Mouse (Mus musculus): Measurements from ENCODE around the gene Tshz2.
A peak's percentile ranks its signal among the peaks of the same experiment; 100 is the strongest.

Tshz2 gene

DNA sequence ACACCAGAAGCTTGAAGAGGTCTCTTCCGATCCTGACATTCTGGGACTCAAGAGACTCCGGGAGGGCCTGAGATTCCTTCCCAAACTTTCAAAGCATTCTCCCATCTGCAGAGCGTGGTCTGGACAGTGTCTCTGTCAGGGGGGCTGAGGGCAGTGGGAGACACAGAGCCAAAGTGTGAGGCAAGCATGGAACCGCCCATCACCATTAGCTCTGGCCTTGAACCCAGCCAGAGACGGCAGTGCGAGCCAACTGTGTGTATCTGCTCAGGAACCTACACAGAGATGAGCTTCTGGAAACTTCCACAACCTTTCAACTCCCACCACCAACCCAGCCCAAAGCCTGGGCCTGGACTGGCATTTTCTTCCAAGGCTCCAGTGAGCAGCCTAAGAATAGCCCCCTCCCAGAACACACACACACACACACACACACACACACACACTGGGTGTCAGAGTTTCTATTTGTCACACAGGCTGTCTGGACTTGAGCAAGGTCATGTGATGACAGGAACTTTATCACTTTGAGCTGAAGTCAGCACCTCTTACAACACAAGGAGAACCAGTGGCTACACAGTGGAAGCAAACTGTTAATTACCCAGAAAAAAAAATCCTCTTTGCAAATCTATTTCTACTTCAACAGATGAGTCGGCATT, 67.2 kb downstream of the Tshz2 start:
- DNase-seq (ENCODE audit: low spot score) = peak; percentile 59

DNA sequence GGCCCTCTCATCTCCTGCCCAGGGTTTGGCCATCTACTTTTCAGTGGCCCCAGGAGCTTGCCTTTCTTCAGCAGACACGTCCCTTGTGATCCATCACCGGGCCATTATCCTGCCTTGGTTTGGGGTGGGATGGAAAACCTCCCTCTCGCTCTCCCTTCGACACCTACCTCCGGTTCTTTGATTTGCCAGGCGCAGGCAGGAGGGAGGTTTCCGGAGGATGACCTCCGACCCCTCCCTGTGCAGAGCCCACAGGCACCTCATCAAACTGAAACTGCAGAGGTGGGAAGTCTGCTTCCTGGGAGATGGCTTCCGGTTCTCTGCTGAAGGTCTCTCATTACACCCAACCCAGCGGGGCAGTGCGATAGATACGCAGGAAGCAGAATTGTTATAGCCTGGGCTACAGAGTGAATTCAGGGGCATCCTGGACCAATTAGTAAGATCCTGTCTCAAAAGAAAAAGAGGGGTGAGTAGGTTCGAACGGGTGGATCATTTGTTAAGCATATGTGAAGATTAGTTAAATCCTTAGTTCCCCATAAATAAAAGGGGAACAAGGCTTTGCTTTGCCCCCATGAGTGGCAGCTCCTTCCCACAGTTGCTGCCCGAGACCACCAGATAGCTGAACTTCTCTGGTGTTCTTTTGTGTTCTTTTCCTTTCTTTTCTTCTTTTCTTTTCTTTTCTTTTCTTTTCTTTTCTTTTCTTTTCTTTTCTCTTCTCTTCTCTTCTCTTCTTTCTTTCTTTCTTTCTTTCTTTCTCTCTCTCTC, 70.1 kb downstream of the Tshz2 start:
- DNase-seq (ENCODE audit: low spot score) = no peak

DNA sequence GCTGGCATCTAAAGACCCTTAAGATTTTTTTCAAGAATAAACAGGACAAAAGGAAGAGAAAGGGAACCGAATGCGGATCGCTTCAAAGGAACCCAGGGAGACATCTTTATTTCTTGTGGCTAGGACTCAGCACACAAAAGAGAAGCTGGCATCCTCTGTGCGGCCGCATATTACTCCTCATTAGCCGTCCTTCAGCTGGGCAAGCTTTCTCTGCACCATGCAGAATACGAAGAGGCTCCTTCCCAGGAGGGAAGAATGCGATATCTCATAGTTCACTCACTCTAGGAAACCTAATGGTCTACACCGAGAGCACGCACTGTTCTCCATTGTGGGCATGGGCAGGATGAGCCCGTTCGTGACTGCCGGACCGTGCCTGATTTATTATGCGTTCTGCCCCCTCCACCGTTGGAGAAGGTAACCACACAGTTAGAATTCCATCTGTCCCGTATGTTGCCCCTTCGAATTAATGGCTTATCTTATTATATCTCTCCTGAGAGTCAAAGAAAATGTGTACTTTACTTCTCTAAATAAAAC, 89.0 kb downstream of the Tshz2 start:
- no peak for DNase-seq (ENCODE audit: low spot score)

DNA sequence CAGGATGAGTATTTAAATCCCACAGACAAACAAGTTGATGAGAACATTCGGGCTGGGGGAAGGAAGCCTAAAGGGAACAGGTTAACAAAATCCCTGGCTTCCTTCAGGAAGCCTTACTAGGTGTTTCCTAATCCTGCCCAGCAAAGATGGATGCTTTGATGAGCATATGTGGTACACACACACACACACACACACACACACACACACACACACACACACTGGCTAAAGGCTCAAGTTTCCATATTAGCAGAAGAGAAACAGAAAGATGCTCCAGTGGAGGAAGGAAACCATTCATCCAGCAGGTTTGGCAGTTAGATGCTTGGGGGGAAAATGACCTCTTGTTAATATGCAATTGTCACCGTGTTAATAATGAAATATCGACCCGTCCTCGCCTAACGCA, 89.5 kb downstream of the Tshz2 start:
- DNase-seq (ENCODE audit: low spot score) = no peak

DNA sequence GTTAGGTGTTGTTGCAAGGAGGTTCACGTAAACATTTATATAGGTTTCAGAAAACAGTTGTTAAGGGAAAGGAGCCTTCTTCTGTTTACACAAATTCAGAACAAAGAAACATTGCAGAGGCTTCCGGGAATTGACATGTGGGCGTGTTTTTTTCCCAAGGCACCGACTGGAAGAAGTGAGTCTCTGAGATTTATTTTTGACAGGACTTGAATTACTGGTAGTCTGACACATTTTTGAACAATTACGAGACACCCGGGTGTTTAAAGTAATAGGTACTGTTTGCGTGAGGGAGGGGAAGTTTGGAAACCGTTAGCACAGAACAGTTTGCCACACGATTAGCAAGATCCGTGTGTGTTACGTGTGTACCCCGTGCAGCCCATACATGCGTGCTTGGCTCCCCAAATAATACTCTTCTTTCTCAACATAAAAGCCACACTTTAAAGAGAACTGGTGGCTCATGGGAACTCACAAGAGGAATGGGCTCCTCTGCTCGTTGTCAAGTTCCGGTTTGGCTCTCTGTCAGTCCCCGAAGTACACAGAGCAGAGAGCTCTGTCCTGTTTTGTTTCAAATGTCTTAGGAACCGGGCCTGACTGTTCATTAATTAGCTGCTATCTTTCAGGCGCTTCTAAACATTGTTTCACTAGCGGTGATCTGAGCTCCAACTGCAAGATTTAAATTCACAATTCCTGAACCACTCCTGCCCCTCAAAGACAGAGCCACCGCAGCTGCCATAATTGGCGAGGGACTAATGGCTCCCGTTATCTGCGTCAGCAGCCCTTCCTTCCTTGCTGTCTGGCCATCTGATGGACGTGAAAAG, 91.0 kb downstream of the Tshz2 start:
- DNase-seq (ENCODE audit: low spot score) = no peak

DNA sequence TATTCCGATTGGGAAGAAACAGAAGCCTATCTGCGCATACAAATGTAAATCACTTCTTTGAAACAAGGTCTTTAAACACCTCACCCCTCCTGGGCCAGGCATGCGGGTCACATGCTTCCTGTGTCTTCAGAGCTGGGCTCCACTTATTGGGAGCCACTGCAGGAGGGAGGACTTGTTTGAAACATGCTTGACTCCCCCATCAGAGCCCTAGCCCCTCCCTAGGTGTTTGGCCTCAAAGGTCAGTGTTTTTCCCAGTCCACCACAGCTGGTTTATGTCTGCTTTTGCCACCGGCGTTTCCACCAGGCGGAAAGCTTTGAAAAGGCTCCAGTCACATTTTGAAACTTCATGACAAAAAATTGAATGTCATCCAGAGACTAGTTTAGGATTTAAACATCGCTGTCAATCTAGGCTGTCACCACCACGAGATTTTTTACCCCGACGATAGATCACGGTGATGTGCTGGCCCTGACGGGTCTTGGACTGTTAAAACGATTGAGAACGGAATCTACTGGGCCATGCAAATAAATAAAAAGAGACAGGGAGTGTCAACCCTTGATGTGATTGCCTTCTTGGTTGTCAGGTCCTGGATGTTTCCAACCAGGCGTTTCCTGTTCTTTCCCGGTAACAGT, 96.0 kb downstream of the Tshz2 start:
- DNase-seq (ENCODE audit: low spot score) = no peak

DNA sequence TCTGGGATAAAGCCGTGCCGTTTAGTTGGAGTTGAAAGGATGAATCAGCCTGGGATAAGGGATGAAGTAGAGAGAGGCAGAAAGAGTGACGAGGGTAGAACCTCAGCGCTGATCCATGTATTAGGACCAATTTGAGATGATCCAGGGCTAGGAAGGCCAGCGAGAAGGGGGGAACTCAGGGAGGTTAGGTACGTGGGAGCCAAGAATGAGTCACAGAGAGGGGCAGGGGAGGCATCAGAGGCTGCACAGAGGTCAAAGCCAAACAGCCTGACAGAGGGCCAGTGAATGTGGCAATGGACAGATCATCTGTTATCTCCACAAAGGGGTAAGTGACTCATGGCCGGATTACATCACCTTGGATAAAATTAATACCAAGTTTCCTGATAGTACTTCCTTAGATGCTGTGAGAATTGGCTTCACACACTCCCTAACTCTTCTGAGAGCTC, 97.8 kb downstream of the Tshz2 start:
- DNase-seq (ENCODE audit: low spot score) = no peak

DNA sequence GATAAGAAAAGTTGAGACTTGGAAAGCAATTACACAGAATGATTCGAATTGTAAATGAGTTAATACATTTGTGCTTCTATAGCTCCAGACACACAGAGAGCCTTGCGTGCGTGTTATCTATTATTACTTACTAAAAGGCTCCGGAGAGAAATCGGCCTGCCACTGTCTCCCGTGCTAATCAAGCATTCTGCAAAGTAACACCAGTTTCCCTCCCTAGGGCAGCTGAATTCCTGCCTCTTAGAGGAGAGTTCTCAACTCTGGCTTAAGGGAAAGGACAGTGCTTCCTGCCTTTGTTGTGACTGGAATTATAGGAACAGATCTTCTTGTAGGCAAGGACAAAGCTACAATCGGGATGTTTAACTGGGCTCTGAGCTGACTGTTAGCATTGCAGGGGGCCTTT, 101.2 kb downstream of the Tshz2 start:
- no peak for DNase-seq (ENCODE audit: low spot score)

DNA sequence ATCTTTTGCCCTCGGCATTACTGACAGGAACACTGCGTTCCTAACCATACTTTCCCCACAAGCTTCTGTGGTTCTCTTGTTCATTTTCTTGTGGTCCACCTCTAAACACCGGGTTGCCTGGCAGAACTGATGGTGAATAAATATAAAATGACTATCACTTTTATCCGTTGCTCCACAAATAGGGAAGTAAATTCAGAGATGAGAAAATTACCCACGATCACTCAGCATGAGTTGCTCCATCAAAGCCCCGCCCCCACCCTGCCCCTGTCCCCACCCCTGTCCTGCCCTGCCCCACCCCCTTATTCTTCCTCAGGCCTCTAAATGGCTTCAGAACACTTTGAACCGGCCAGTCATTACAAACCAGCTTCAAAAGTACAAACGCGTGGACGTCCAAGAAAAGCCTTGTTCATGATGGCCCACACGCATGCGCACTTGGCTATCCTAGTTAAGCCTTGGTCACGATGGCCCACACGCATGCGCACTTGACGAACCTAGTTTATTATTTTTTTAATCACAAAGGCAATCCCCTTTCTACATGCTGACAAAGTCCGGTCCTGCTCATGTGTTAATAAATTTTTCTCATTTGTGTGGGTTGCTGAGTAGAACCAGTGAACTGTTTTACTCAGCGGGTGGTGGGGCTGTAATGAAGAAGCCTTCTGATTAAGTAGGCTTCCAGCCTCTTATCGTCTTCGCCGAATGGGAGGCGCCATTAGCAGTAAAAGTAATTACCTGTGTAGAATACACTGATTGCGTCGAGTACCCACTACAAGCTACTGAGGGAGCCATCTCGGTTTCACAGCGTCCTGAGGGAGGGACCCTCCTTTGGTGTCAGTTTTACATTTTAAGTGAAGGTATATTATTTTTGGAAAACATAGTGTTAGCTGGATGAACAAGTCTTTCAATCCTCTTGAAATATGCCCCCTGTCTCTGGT, 102.9 kb downstream of the Tshz2 start:
- DNase-seq (ENCODE audit: low spot score) = no peak

DNA sequence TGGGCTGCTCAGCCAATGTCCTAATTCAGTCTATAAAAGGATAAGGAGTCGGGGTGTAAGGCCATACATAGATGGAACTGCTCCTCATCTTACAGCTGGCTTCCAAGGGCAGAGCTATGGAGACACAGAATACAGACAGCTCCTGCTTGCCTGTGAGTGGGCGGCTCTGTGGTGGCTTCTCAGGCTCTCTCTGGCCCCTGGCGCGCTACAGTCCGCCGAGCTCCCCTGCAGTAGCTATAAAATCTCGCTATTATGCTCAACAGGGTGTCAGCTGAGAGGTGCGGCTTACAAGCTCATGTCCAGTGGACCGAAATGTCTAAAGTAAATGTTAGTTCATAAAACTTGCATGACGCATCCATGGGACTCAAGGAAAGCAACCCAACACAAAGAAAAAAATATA, 108.2 kb downstream of the Tshz2 start:
- DNase-seq (ENCODE audit: low spot score) = no peak

DNA sequence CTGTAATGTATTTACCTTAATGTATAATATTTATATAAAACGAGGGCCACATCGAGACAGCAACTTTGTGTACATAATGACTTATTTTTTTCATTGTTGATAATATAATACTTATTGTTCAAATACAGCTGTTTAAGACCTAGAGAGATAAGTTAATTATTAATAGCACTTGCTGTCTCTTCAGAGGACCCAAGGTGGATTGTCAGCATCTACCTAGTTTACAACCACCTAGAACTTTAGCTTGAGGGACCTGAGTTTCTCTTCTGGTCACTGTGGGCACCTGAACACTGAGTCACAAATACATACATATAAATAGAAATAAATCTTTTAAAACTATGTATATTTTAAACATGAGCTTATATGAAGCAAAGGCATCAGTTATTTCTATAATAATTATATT, 110.0 kb downstream of the Tshz2 start:
- no peak for DNase-seq (ENCODE audit: low spot score)

DNA sequence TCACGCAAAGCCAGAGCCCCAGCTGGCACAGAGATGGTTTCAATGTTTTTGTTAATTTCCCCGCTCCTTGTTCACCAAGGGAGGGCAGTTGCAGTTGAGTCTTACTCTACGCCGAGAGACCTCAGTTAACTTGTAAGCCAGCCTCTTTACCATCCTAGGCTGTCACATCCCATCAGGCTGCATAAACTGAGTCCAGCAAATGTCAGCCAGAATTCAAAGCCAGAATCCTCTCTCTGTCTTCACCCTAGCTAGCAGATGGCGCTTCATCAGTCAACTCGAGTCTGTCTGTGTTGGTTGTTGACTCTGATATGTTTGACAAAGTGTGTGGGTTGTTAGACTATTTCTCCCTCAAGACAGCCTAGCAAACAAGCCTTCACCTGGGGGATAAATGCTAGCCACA, 110.5 kb downstream of the Tshz2 start:
- no peak for DNase-seq (ENCODE audit: low spot score)

DNA sequence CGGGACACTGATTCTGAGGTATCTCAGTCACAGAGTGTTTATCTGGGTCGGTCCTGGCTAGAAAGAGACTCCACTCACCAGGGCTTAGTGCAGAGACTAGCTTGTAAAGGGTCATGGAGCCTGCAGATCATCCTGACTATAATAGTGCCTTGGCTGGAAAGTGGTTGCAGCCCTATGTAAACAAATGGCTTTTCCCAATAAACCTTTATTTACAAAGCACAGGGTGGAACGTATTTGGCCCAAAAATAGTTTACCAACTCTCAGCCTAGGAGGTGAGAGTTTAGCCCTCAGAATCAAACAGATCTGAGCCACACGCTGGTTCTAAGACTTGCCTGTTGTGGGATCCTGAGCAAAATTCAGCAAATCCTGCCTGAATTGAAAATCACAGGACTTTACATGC, 111.1 kb downstream of the Tshz2 start:
- DNase-seq (ENCODE audit: low spot score) = no peak

DNA sequence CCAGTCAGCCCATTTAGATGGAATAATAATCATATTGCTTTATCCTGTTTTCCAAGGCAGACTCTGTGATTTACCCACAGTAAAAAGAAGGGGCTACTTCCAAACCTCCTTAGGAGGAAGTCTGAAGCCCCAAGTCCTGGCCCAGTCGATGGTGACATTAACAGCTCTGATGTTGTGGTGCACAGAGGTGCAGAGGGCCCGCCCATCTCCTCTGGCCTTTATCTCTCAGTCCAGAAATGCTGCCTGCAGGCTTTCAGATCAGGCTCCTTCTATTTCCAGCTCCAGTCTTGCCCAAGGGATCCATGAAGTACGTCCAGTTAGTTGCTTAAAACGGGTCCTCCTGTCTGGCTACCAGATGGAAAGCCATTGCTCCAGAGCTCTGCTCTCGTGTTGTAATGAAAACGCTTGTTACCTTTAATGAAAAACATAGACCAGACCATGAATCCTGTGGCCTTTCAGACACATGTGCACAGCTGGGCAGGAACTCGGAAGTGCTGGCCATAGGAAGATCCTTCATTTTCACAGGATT, 114.4 kb downstream of the Tshz2 start:
- DNase-seq (ENCODE audit: low spot score) = no peak

DNA sequence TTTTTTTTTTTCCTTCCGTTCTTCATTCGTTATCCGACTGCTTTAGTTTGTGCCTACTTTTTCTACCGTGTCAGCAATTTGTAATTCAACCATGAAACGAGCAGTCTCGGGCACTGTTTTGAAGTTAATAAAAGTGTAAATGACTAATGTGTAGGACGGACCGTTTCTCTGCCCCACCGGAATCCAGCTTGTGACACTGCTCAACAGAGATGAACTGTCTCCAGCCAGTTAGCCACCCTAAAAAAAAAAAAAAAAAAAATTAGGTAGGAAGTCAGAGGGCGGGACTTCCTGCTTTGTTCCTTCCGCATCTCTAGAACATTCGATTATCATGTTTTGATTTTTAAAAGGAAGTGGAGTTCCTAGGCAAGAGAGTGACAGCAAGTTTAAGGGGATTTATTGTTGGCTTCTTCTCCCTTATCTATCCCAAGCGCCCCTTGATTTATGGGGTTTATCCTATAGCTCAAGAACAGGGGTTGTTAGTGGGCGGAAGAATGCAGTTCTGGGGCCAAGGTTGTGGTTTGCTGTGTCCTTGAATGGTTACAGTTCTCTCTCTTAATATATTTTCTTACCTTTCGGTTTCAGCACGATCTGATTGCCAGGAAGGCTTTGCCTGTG, 116.6 kb downstream of the Tshz2 start:
- no peak for DNase-seq (ENCODE audit: low spot score)

DNA sequence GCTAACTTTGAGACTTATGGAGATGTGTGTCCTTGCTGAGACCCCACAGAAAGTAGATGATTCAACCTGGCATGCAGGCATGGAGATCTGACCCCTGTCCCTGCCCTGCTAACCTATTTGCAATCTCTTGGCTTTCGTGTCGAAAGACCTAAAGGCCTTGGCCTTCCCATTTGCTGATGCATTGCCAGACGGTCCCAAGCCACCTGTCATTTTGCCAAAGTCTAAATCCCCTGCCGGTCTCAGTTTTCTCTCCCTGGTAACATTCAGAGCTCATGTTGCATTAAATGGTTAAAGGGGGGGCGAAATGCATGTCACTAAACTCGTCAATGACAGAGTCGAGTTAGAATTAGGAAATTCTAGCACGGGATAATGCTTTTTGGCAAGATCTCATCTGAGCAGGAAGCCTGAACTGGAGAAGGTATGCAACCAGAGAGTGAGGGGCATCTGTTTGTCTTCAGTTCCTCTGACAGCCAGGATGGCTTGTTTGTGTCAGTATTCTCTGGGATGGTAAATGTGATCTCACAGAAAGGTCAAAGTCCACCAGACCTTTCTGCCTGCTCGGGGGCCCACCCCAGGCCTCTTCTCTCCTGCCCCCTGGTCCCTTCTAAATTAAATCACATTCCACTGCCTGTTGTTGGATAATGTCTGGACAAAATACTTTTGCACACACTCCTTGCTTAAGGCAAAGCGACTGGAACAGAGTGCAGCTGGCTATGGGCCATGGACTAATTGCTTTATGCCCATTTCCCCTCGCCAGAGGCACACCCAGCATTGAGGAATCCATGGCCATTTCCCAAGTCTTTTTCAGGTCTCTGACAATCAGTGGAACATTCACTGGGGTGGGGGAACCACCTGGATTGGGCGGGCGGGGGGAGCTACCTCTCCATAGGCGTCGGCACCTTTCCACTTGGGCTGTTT, 118.0 kb downstream of the Tshz2 start:
- no peak for DNase-seq (ENCODE audit: low spot score)

DNA sequence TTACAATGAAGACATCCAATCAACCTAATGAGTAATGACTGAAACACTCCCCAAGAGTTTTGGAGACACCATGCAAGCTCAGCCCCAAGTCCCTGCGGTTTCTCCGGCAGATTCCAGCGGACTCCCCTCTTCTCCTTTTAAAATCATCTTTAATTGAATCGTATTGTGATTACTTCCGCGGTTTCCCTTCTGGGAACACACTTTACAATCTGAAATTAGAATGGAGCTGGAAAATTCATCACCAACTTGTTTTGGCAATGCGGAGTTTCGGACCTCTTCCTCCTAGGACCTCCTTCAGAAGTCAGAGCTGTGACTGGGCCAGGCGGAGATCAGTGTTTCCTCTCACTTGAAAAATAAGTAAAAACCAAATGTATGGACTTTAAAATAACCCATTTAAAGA, 119.3 kb downstream of the Tshz2 start:
- DNase-seq (ENCODE audit: low spot score) = no peak

DNA sequence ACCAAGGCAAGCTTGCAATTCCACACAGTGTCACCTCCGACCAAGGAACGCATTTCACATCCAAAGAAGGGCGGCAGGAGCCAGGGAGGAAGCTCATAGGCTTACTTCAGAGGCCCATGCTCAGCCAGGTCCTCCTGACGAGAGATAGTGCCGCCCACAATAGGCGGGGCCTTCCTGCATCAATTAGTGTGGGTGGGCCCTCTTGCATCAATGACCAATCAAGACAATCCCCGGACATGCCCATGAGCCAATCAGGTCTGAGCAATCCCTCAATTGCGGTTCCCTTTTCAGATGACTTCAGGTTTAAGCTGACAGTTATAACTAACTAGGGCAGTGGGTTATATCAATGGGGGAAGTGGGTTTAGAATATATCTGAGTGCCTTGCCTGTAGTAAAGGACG, 120.6 kb downstream of the Tshz2 start:
- DNase-seq (ENCODE audit: low spot score) = no peak

DNA sequence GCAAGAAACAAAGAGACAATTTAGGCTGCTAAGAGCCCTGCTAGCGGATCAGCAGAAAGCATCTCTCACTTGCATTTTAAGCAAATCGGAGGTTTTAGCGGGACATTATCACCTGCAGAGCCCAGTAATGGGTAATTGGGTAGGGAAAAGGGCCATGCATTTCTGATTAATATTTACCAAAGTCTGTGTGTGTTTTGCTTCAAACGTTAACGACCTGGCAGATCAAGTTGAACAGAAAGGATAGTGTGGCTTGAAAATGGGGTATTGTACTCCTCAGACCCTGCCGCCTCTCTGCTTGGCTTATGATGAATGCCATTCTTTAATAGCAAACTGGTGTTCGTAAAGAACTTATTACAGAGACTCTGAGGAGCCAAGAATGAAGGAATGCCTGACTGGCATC, 122.3 kb downstream of the Tshz2 start:
- no peak for DNase-seq (ENCODE audit: low spot score)

Data from ovary, postnatal 14 days (tissue).